ENCODE assay signal across 15 mouse cellular contexts in the genomic region with DNA sequence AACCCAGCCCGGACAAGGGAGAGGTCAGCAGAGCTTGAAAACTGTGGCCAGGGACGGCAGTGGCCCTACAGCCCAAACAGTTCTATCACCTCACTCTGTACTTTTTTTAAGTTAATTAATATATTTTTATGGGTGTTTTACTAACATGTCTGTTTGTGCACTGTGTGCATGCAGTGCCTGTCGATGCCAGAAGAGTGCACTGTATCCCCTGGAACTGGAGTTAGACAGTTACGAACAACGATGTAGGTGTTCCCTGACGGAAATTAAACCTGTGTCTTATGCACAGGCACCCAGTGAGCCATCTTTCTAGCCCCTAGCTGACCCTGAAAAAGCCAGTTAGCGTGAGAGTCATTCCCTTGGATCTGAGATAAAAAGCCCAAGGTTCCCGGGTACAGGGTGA. TPM values are rescaled to one million over a fixed set of nuclear protein-coding genes. Genes with fewer than 3 reads are reported as not detected.
DNase-seq lines count a peak whose midpoint lies in the region; ATAC-seq and TF ChIP-seq lines count a peak whose summit lies in the region.
"Had no signal": no experiment of that assay in that cellular context is flagged by ENCODE, and none has a peak within 500 bp of the region (broad histone marks: within the 10 kb centered on the region; RNA-seq: fewer than 3 reads in every experiment).

No protein-coding gene starts in this region.

- ATAC-seq in heart, postnatal 0 days (ENCODE audit: insufficient read depth, low read depth) = no peak
- no peak for ATAC-seq in midbrain, embryonic 14.5 days (ENCODE audit: low FRiP score, low TSS enrichment)

- no peak for DNase-seq in heart, postnatal 0 days (ENCODE audit: low spot score)
- no peak for DNase-seq in heart, adult 18-20 months
- peak; percentile 27 for DNase-seq in lung, postnatal 10 days
- DNase-seq in lung, adult 18-20 months = no peak
- peak; percentile 55 for DNase-seq in induced T-regulatory cell, adult 2 months (ENCODE audit: low read depth)
- DNase-seq in midbrain, embryonic 14.5 days = no peak
- DNase-seq in spleen, postnatal 36 days (ENCODE audit: low spot score in 2 of 2) = no peak
- DNase-seq: cerebellum, postnatal 36 days had no signal

- no peaks in the 10 kb centered on the region for H3K4me1 ChIP-seq in heart, postnatal 0 days (ENCODE audit: control insufficient read depth, insufficient read depth)
- peaks cover 1% of the 10 kb centered on the region for H3K4me1 ChIP-seq in ES-Bruce4 (ENCODE audit: control insufficient read depth, insufficient read depth, low read length)
- no peaks in the 10 kb centered on the region for H3K4me1 ChIP-seq in midbrain, embryonic 14.5 days (ENCODE audit: control insufficient read depth, insufficient read depth, low read length)
- H3K4me1 ChIP-seq: lung, embryonic 15.5 days; stomach, embryonic 15.5 days had no signal

- no peak for TF ChIP-seq EP300 in heart, postnatal 0 days (IDR thresholded peaks at IDR 0.05; ENCODE audit: low read depth)
- TF ChIP-seq EP300 in ES-Bruce4 (IDR thresholded peaks at IDR 0.05; ENCODE audit: insufficient read depth, low read depth, low read length) = no peak

- WGBS in heart, postnatal 0 days = 93% methylated on average over 8 of the region's 8 CpGs
- 90% methylated on average over 8 of the region's 8 CpGs for WGBS in midbrain, embryonic 14.5 days

- H3K9me3 ChIP-seq in heart, postnatal 0 days (replicated peaks; ENCODE audit: control insufficient read depth, low read length) = no peaks in the 10 kb centered on the region
- H3K9me3 ChIP-seq in ES-Bruce4 (replicated peaks; ENCODE audit: control insufficient read depth, insufficient read depth, low read length, poor library complexity, severe bottlenecking) = no peaks in the 10 kb centered on the region
- no peaks in the 10 kb centered on the region for H3K9me3 ChIP-seq in midbrain, embryonic 14.5 days (ENCODE audit: control insufficient read depth, low read length)
- H3K9me3 ChIP-seq: lung, embryonic 15.5 days; stomach, embryonic 15.5 days had no signal

- no peak overlapping the region for H3K9ac ChIP-seq in heart, postnatal 0 days (replicated peaks; ENCODE audit: low read depth, low read length)
- H3K9ac ChIP-seq in ES-Bruce4 (ENCODE audit: low read depth, poor library complexity, severe bottlenecking) = no peak overlapping the region
- no peak overlapping the region for H3K9ac ChIP-seq in midbrain, embryonic 14.5 days (replicated peaks; ENCODE audit: low read length)
- H3K9ac ChIP-seq: lung, embryonic 15.5 days; stomach, embryonic 15.5 days had no signal

- H3K27ac ChIP-seq in heart, postnatal 0 days (ENCODE audit: low read depth) = no peak overlapping the region
- no peak overlapping the region for H3K27ac ChIP-seq in ES-Bruce4 (ENCODE audit: insufficient read depth, low read length)
- H3K27ac ChIP-seq in midbrain, embryonic 14.5 days (replicated peaks; ENCODE audit: low read depth, low read length) = no peak overlapping the region
- H3K27ac ChIP-seq: lung, embryonic 15.5 days; stomach, embryonic 15.5 days had no signal

- H3K4me3 ChIP-seq in heart, postnatal 0 days (ENCODE audit: low read depth, low read length) = no peak overlapping the region
- no peak overlapping the region for H3K4me3 ChIP-seq in ES-Bruce4 (ENCODE audit: low read depth, low read length)
- no peak overlapping the region for H3K4me3 ChIP-seq in midbrain, embryonic 14.5 days (replicated peaks; ENCODE audit: low read depth, low read length)
- H3K4me3 ChIP-seq: lung, embryonic 15.5 days; stomach, embryonic 15.5 days had no signal

- no peak overlapping the region for H3K4me2 ChIP-seq in heart, postnatal 0 days (ENCODE audit: low read depth, low read length)
- H3K4me2 ChIP-seq in midbrain, embryonic 14.5 days (ENCODE audit: low read length) = no peak overlapping the region
- H3K4me2 ChIP-seq: lung, embryonic 15.5 days; stomach, embryonic 15.5 days had no signal

- no peak for TF ChIP-seq POLR2A in ES-Bruce4 (IDR thresholded peaks at IDR 0.05; ENCODE audit: insufficient read depth, low read length)

- H3K27me3 ChIP-seq in heart, postnatal 0 days (ENCODE audit: control insufficient read depth, insufficient read depth, low read length) = no peaks in the 10 kb centered on the region
- H3K27me3 ChIP-seq in ES-Bruce4 (ENCODE audit: control insufficient read depth, insufficient read depth, low read length, poor library complexity, severe bottlenecking) = no peaks in the 10 kb centered on the region
- no peaks in the 10 kb centered on the region for H3K27me3 ChIP-seq in midbrain, embryonic 14.5 days (ENCODE audit: control insufficient read depth, insufficient read depth, low read length)
- H3K27me3 ChIP-seq: lung, embryonic 15.5 days; stomach, embryonic 15.5 days had no signal

- TF ChIP-seq CTCF in heart, postnatal 0 days (IDR thresholded peaks at IDR 0.05; ENCODE audit: low read depth) = peak; percentile 52
- TF ChIP-seq CTCF in ES-Bruce4 (IDR thresholded peaks at IDR 0.05; ENCODE audit: low read depth, low read length) = peak; percentile 32

- H3K36me3 ChIP-seq in heart, postnatal 0 days (replicated peaks; ENCODE audit: control insufficient read depth, insufficient read depth, low read length) = peaks cover 87% of the 10 kb centered on the region
- no peaks in the 10 kb centered on the region for H3K36me3 ChIP-seq in ES-Bruce4 (ENCODE audit: control insufficient read depth, insufficient read depth, low read length, poor library complexity, severe bottlenecking)
- H3K36me3 ChIP-seq in midbrain, embryonic 14.5 days (ENCODE audit: control insufficient read depth, insufficient read depth, low read length) = peaks cover 55% of the 10 kb centered on the region

RNA-seq across cellular contexts. Expression of a gene that starts 30.3 kb away (rescaled TPM):
- total RNA-seq in heart, postnatal 0 days (2014; rRNA removed; ENCODE audit: low replicate concordance) = 10.9 and 26.0 TPM in 2 replicates
- 5.1 and 6.5 TPM in 2 replicates for polyA plus RNA-seq in heart, postnatal 0 days (2015; fragmentation: Nextera tagmentation; extraction: Ambion mirVana)
- total RNA-seq in heart, adult 18-20 months (2021) = 10 to 100 TPM; 11.3 to 11.6 TPM
- polyA plus RNA-seq in ES-Bruce4 (2011; ENCODE audit: insufficient read depth, insufficient read length, low read depth, missing spikeins) = 64.0 and 64.1 TPM in 2 replicates
- polyA plus RNA-seq in midbrain, embryonic 14.5 days (2014; fragmentation: Nextera tagmentation; extraction: Ambion mirVana) = 13.5 and 18.7 TPM in 2 replicates

RNA-seq across cellular contexts. Expression of a gene that starts 50.4 kb away (rescaled TPM):
- not detected in 2 replicates for total RNA-seq in heart, postnatal 0 days (2014; rRNA removed; ENCODE audit: low replicate concordance)
- not detected in 2 replicates for polyA plus RNA-seq in heart, postnatal 0 days (2015; fragmentation: Nextera tagmentation; extraction: Ambion mirVana)
- total RNA-seq in heart, adult 18-20 months (2021) = 1 to 10 TPM in 1 of 2 experiments, not detected in 1; 4.0 TPM
- polyA plus RNA-seq in ES-Bruce4 (2011; ENCODE audit: insufficient read depth, insufficient read length, low read depth, missing spikeins) = not detected in 2 replicates
- polyA plus RNA-seq in midbrain, embryonic 14.5 days (2014; fragmentation: Nextera tagmentation; extraction: Ambion mirVana) = not detected in 2 replicates
- total RNA-seq: hematopoietic stem cell, adult 5-6 weeks had no signal
- polyA plus RNA-seq: forebrain, embryonic 11.5 days; gonadal fat pad, adult 2 months; kidney, embryonic 16.5 days; lung, embryonic 15.5 days; stomach, embryonic 15.5 days had no signal

Comparison
In these comparisons a context has a peak if more than half of its experiments do, and no peak if none do; other contexts are left out.
1. DNase-seq: peak in lung, postnatal 10 days (single experiment) and induced T-regulatory cell, adult 2 months (single experiment); none in heart, postnatal 0 days (single experiment), heart, adult 18-20 months (0 of 2), lung, adult 18-20 months (0 of 2), midbrain, embryonic 14.5 days (single experiment) and spleen, postnatal 36 days (0 of 2).